Comparison of ENCODE assay signal across 12 mouse cellular contexts in the genomic region with DNA sequence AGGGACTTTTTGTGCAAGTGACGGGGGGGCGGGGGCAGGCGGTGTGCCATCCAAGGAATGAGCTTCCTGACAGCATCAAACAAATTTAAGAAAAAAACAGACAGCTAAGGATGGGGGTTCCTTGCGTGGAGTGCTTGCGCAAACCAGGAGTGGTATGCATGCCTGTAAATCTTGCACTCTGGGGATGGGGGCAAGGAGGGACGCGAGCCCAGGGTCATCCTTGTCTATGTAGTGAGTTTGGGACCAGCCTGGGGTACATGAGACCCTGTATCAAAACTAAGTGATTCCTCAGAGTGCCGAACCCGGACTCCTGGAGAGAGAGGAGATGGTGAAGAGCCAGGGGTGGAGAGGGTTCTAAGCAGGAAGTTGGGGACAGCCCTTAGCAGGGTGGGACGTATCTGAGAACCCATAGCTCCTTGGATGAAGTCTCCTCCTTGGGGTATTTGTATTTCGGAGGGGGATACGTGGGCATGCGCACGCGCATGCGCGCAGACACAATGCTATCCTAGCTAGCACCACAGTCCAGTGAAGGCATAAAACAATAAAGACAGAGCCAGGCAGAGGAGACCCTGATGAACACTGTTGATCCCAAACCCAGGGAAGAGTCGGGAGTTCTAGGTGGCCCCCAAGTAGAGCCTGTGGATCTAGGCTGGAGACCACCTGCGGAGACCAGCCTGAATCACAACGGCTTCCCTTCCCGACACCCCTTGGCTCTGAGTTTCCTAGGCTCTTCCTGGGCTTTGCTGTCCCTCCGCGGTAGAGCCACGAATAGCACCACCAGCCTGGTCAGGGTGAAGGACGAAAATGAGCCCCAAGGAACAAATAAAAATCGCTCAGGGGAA. TPM values are rescaled to one million over a fixed set of nuclear protein-coding genes. Genes with fewer than 3 reads are reported as not detected.
DNase-seq lines count a peak whose midpoint lies in the region; ATAC-seq and TF ChIP-seq lines count a peak whose summit lies in the region.
"Had no signal": no experiment of that assay in that cellular context is flagged by ENCODE, and none has a peak within 500 bp of the region (broad histone marks: within the 10 kb centered on the region; RNA-seq: fewer than 3 reads in every experiment).

No protein-coding gene starts in this region.

- 0 out of 2 replicates have a peak overlapping the region, but pooled peaks have one; percentile 18 for H3K4me2 ChIP-seq in lung, embryonic 15.5 days
- H3K4me2 ChIP-seq in embryonic facial prominence, embryonic 13.5 days = no peak overlapping the region
- no peak overlapping the region for H3K4me2 ChIP-seq in hindbrain, postnatal 0 days (ENCODE audit: low read depth, low read length)
- H3K4me2 ChIP-seq: limb, embryonic 15.5 days had no signal

- peaks cover 35% of the 10 kb centered on the region for H3K4me1 ChIP-seq in heart, embryonic 10.5 days
- no peaks in the 10 kb centered on the region; the same call in 1 of the 2 replicates for H3K4me1 ChIP-seq in lung, embryonic 15.5 days
- H3K4me1 ChIP-seq in embryonic facial prominence, embryonic 13.5 days = no peaks in the 10 kb centered on the region
- H3K4me1 ChIP-seq in hindbrain, postnatal 0 days (ENCODE audit: insufficient read depth, low read length) = no peaks in the 10 kb centered on the region

- H3K27ac ChIP-seq in heart, embryonic 10.5 days = peak overlapping the region; percentile 38; the same call in 1 of the 2 replicates
- H3K27ac ChIP-seq in lung, embryonic 15.5 days = no peak overlapping the region
- no peak overlapping the region for H3K27ac ChIP-seq in embryonic facial prominence, embryonic 13.5 days
- H3K27ac ChIP-seq in hindbrain, postnatal 0 days = no peak overlapping the region
- H3K27ac ChIP-seq: limb, embryonic 15.5 days had no signal

- DNase-seq in heart, embryonic 10.5 days (ENCODE audit: low spot score) = no peak
- DNase-seq in heart, adult 8-10 months (ENCODE audit: low spot score) = no peak
- DNase-seq in lung, postnatal 36 days = no peak
- no peak for DNase-seq in hindbrain, postnatal 0 days (ENCODE audit: low spot score)
- DNase-seq in thymus, adult 18-20 months = no peak
- DNase-seq in gastrocnemius, postnatal 14 days = no peak
- DNase-seq: right cerebral cortex, postnatal 4 days had no signal

- peak; percentile 29; the same call in 1 of the 2 replicates for TF ChIP-seq CTCF in hindbrain, postnatal 0 days (IDR thresholded peaks at IDR 0.05; ENCODE audit: low read depth)

- no peak for ATAC-seq in lung, embryonic 15.5 days (ENCODE audit: borderline replicate concordance, extremely low read depth, low FRiP score, low TSS enrichment)
- ATAC-seq in embryonic facial prominence, embryonic 13.5 days (ENCODE audit: insufficient number of reproducible peaks, insufficient read depth, low FRiP score, low TSS enrichment, low read depth) = no peak
- ATAC-seq in hindbrain, postnatal 0 days = no peak

- no peak overlapping the region for H3K9ac ChIP-seq in lung, embryonic 15.5 days
- H3K9ac ChIP-seq in embryonic facial prominence, embryonic 13.5 days = 0 out of 2 replicates have a peak overlapping the region, but pooled peaks have one; percentile 27
- H3K9ac ChIP-seq in hindbrain, postnatal 0 days (replicated peaks; ENCODE audit: low read length) = no peak overlapping the region
- H3K9ac ChIP-seq: limb, embryonic 15.5 days had no signal

- peaks cover 14% of the 10 kb centered on the region for H3K36me3 ChIP-seq in heart, embryonic 10.5 days
- H3K36me3 ChIP-seq in lung, embryonic 15.5 days = no peaks in the 10 kb centered on the region
- no peaks in the 10 kb centered on the region for H3K36me3 ChIP-seq in embryonic facial prominence, embryonic 13.5 days
- H3K36me3 ChIP-seq in hindbrain, postnatal 0 days (ENCODE audit: insufficient read depth, low read length) = no peaks in the 10 kb centered on the region
- H3K36me3 ChIP-seq: limb, embryonic 15.5 days had no signal

- 59% methylated on average over 26 of the region's 26 CpGs for WGBS in heart, embryonic 10.5 days
- WGBS in lung, embryonic 15.5 days = 57% methylated on average over 26 of the region's 26 CpGs
- WGBS in embryonic facial prominence, embryonic 13.5 days = 69% methylated on average over 26 of the region's 26 CpGs
- 67% methylated on average over 26 of the region's 26 CpGs for WGBS in hindbrain, postnatal 0 days

- 0 out of 2 replicates have a peak overlapping the region, but pooled peaks have one; percentile 9 for H3K4me3 ChIP-seq in heart, embryonic 10.5 days
- H3K4me3 ChIP-seq in lung, embryonic 15.5 days = no peak overlapping the region
- no peak overlapping the region for H3K4me3 ChIP-seq in embryonic facial prominence, embryonic 13.5 days
- no peak overlapping the region for H3K4me3 ChIP-seq in hindbrain, postnatal 0 days (ENCODE audit: low read length)
- H3K4me3 ChIP-seq: limb, embryonic 15.5 days had no signal

- no peaks in the 10 kb centered on the region for H3K9me3 ChIP-seq in heart, embryonic 10.5 days
- no peaks in the 10 kb centered on the region for H3K9me3 ChIP-seq in lung, embryonic 15.5 days
- no peaks in the 10 kb centered on the region for H3K9me3 ChIP-seq in embryonic facial prominence, embryonic 13.5 days
- H3K9me3 ChIP-seq in hindbrain, postnatal 0 days (ENCODE audit: low read length) = no peaks in the 10 kb centered on the region
- H3K9me3 ChIP-seq: limb, embryonic 15.5 days had no signal

- no peaks in the 10 kb centered on the region; the same call in 1 of the 2 replicates for H3K27me3 ChIP-seq in heart, embryonic 10.5 days (ENCODE audit: insufficient read depth, poor library complexity, severe bottlenecking)
- H3K27me3 ChIP-seq in lung, embryonic 15.5 days = 0 out of 2 replicates have a peak, but pooled peaks cover 3% of the 10 kb centered on the region
- H3K27me3 ChIP-seq in embryonic facial prominence, embryonic 13.5 days = no peaks in the 10 kb centered on the region
- H3K27me3 ChIP-seq in hindbrain, postnatal 0 days (ENCODE audit: insufficient read depth, low read length) = no peaks in the 10 kb centered on the region
- H3K27me3 ChIP-seq: limb, embryonic 15.5 days had no signal

- intact Hi-C loops in gastrocnemius, postnatal 14 days (cut with DNase I; ENCODE audit: low total_unique reads) = no loop called here

RNA-seq across cellular contexts. Expression of gene Myl2, which starts 10.6 kb away (rescaled TPM):
- 3,021 and 6,084 TPM in 2 replicates for polyA plus RNA-seq in heart, embryonic 10.5 days (2016; fragmentation: Nextera tagmentation; extraction: Ambion mirVana)
- total RNA-seq in heart, adult 8-10 months (2022) = over 10,000 TPM; 21,987 to 25,864 (median 23,706) TPM
- polyA plus RNA-seq in lung, embryonic 15.5 days (2015; fragmentation: Nextera tagmentation; extraction: Ambion mirVana) = 30.4 and 142 TPM in 2 replicates
- polyA plus RNA-seq in embryonic facial prominence, embryonic 13.5 days (2015; fragmentation: Nextera tagmentation; extraction: Ambion mirVana) = 31.8 TPM in 1 of 2 replicates, not detected in the other
- total RNA-seq in hindbrain, postnatal 0 days (2014; rRNA removed) = not detected in 2 replicates
- polyA plus RNA-seq in hindbrain, postnatal 0 days (2015; fragmentation: Nextera tagmentation; extraction: Ambion mirVana) = 2.4 and 3.0 TPM in 2 replicates
- 1,000 to 10,000 TPM in 1 of 2 experiments, 100 to 1,000 TPM in 1; 675 to 1,272 TPM for total RNA-seq in gastrocnemius, postnatal 14 days (2021)
- total RNA-seq: megakaryocyte-erythroid progenitor cell, adult 5-6 weeks had no signal

RNA-seq across cellular contexts. Expression of gene Ccdc63, which starts 29.3 kb away (rescaled TPM):
- polyA plus RNA-seq in heart, embryonic 10.5 days (2016; fragmentation: Nextera tagmentation; extraction: Ambion mirVana) = 0.20 and 0.39 TPM in 2 replicates
- total RNA-seq in heart, adult 8-10 months (2022) = under 1 TPM in 1 of 4 experiments, not detected in 3; 0.37 TPM
- polyA plus RNA-seq in lung, embryonic 15.5 days (2015; fragmentation: Nextera tagmentation; extraction: Ambion mirVana) = not detected in 2 replicates
- polyA plus RNA-seq in embryonic facial prominence, embryonic 13.5 days (2015; fragmentation: Nextera tagmentation; extraction: Ambion mirVana) = not detected in 2 replicates
- 0.04 and 0.16 TPM in 2 replicates for total RNA-seq in hindbrain, postnatal 0 days (2014; rRNA removed)
- polyA plus RNA-seq in hindbrain, postnatal 0 days (2015; fragmentation: Nextera tagmentation; extraction: Ambion mirVana) = 0.23 TPM in 1 of 2 replicates, not detected in the other
- not detected for total RNA-seq in gastrocnemius, postnatal 14 days (2021)
- total RNA-seq: heart, adult 18-20 months had no signal

RNA-seq across cellular contexts. Expression of gene Ppp1cc, which starts 46.8 kb away (rescaled TPM):
- 243 and 295 TPM in 2 replicates for polyA plus RNA-seq in heart, embryonic 10.5 days (2016; fragmentation: Nextera tagmentation; extraction: Ambion mirVana)
- 100 to 1,000 TPM in 3 of 4 experiments, 10 to 100 TPM in 1; 98.9 to 113 (median 108) TPM for total RNA-seq in heart, adult 8-10 months (2022)
- polyA plus RNA-seq in lung, embryonic 15.5 days (2015; fragmentation: Nextera tagmentation; extraction: Ambion mirVana) = 263 and 264 TPM in 2 replicates
- 237 and 249 TPM in 2 replicates for polyA plus RNA-seq in embryonic facial prominence, embryonic 13.5 days (2015; fragmentation: Nextera tagmentation; extraction: Ambion mirVana)
- 205 and 207 TPM in 2 replicates for total RNA-seq in hindbrain, postnatal 0 days (2014; rRNA removed)
- polyA plus RNA-seq in hindbrain, postnatal 0 days (2015; fragmentation: Nextera tagmentation; extraction: Ambion mirVana) = 177 and 184 TPM in 2 replicates
- total RNA-seq in gastrocnemius, postnatal 14 days (2021) = 100 to 1,000 TPM; 110 TPM

Comparison
In these comparisons a context has a peak if more than half of its experiments do, and no peak if none do; other contexts are left out.
1. RNA of gene Myl2, which starts 10.6 kb away (polyA plus RNA-seq): 3,021 to 6,084 TPM in heart, embryonic 10.5 days; 30.4 to 142 TPM in lung, embryonic 15.5 days, 2.4 to 3.0 TPM in hindbrain, postnatal 0 days and 31.8 TPM in embryonic facial prominence, embryonic 13.5 days; every median in the first group is over 10 times any median in the second.